Mouse (Mus musculus) liver, embryonic 14.5 days (tissue): Measurements from ENCODE around the gene Hoxd9. TPM values are rescaled to one million over a fixed set of nuclear protein-coding genes. Genes with fewer than 3 reads are reported as not detected.

Experiments used
- ATAC-seq: fragments of 200-750 bp; cut with Nextera tagmentation; 2 replicates; pipeline ENCODE4 v1.8.0; 2017; ENCODE audit warnings: moderate number of reproducible peaks, mild to moderate bottlenecking, moderate library complexity; ENCODE audit not compliant: insufficient read depth
- DNase-seq, 3 experiments: peaks; one replicate each; pipeline ENCODE4 v3.0.0-alpha.2; 2012 to 2013; ENCODE audit warnings: low read depth in 3 of 3, low spot score in 3 of 3
- H3K27ac ChIP-seq: fragments of 300-500 bp; sonication (generic); 2 replicates; pipeline ENCODE4 v1.5.1; 2014; ENCODE audit warnings: moderate library complexity, mild to moderate bottlenecking, control low read depth, inconsistent platforms
- H3K27me3 ChIP-seq: fragments of 300-500 bp; sonication (generic); 2 replicates; pipeline ENCODE4 v1.6.1; 2014; ENCODE audit warnings: mild to moderate bottlenecking, low read length, moderate library complexity; ENCODE audit not compliant: control insufficient read depth, insufficient read depth
- H3K36me3 ChIP-seq: fragments of 300-500 bp; sonication (generic); replicated peaks from 2 replicates; pipeline ENCODE4 v1.6.1; 2014; ENCODE audit warnings: low read depth; ENCODE audit not compliant: control insufficient read depth, insufficient read depth
- H3K4me1 ChIP-seq, 2 experiments: fragments of 200-500 bp in 1 of 2; fragments of 300-500 bp in 1 of 2; sonication (generic) in 1 of 2; replicated peaks; 2 replicates each; pipeline ENCODE4 v1.6.1; 2012 to 2014; ENCODE audit warnings: antibody characterized with exemption in 1 of 2, inconsistent platforms in 1 of 2, low read length in 1 of 2; ENCODE audit not compliant: control insufficient read depth in 2 of 2, insufficient read depth in 2 of 2
- H3K4me2 ChIP-seq: fragments of 300-500 bp; sonication (generic); 2 replicates; pipeline ENCODE4 v1.6.1; 2014; ENCODE audit warnings: low read depth, mild to moderate bottlenecking, control low read depth, moderate library complexity
- H3K4me3 ChIP-seq, 2 experiments: fragments of 200-500 bp in 1 of 2; fragments of 300-500 bp in 1 of 2; sonication (generic) in 1 of 2; 2 replicates each; pipeline ENCODE4 v1.5.1; 2012 to 2014; ENCODE audit warnings: low read depth in 2 of 2, low read length in 2 of 2, mild to moderate bottlenecking in 2 of 2, control low read depth in 1 of 2, inconsistent platforms in 1 of 2, moderate library complexity in 1 of 2; ENCODE audit not compliant: insufficient read depth in 1 of 2
- H3K9ac ChIP-seq: fragments of 300-500 bp; sonication (generic); replicated peaks from 2 replicates; pipeline ENCODE4 v1.6.1; 2014; ENCODE audit warnings: mild to moderate bottlenecking, control low read depth, moderate library complexity
- H3K9me3 ChIP-seq: fragments of 300-500 bp; sonication (generic); 2 replicates; pipeline ENCODE4 v1.6.1; 2016; ENCODE audit warnings: low read length, mixed read lengths; ENCODE audit not compliant: control insufficient read depth
- CTCF ChIP-seq: IDR thresholded peaks from 2 replicates; pipeline ENCODE4 v1.5.1; 2016; ENCODE audit warnings: antibody characterized with exemption, low read depth, control low read depth
- EP300 ChIP-seq: IDR thresholded peaks from 2 replicates; pipeline ENCODE4 v1.6.1; 2016; ENCODE audit warnings: antibody characterized with exemption, low read depth
- WGBS: fragments of 180-500 bp; shearing (Covaris S2); extraction: QIAGEN DNeasy Blood & Tissue Kit; methylation state at CpG from one replicate; pipeline ENCODE4 v1.1.7; 2014; ENCODE audit not compliant: insufficient replicate concordance; 5-methylcytosine and 5-hydroxymethylcytosine counted together
- polyA plus RNA-seq, 2 experiments: library from polyadenylated mRNA; depleted of rRNA in 1 of 2; stranded (reverse) in 1 of 2; unstranded in 1 of 2; fragments of >200 nt; fragmentation: Nextera tagmentation in 1 of 2; extraction: Ambion mirVana in 1 of 2; gene quantifications; 2 replicates each; pipeline versions ENCODE4 v1.2.1 to v1.2.3; 2012 to 2014

Hoxd9 gene
- polyA plus RNA-seq, 2 experiments: 0.03 TPM; not detected in 1

GRCm38 (mm10) chr2:74689574-74690337 is 7.8 kb upstream of the Hoxd9 start:
- H3K4me3 ChIP-seq: no peak overlapping the region
- no peak overlapping the region for H3K4me2 ChIP-seq
- no peak overlapping the region for H3K9ac ChIP-seq
- no peaks in the 10 kb centered on the region for H3K4me1 ChIP-seq
- ATAC-seq: no peak
- DNase-seq: no peak
- H3K27me3 ChIP-seq: peaks cover 97% of the 10 kb centered on the region
- WGBS: 1% methylated on average over 24 of the region's 24 CpGs
- TF ChIP-seq CTCF: no peak
- H3K36me3 ChIP-seq: no peaks in the 10 kb centered on the region
- no peak overlapping the region for H3K27ac ChIP-seq
- H3K9me3 ChIP-seq: no peaks in the 10 kb centered on the region

GRCm38 (mm10) chr2:74690338-74690716 is 7.2 kb upstream of the Hoxd9 start:
- no peak for DNase-seq
- TF ChIP-seq EP300: no peak
- no peak for TF ChIP-seq CTCF
- Histone ChIP-seq H3K4me1 (no peaks in the 10 kb centered on the region), H3K9me3 (no peaks in the 10 kb centered on the region), H3K36me3 (no peaks in the 10 kb centered on the region), H3K4me3 (no peak overlapping the region), H3K27me3 (peaks cover 97% of the 10 kb centered on the region), H3K9ac (no peak overlapping the region), H3K27ac (no peak overlapping the region), H3K4me2 (no peak overlapping the region)
- WGBS: 5% methylated on average over 8 of the region's 8 CpGs
- ATAC-seq: no peak

GRCm38 (mm10) chr2:74691022-74691951 is 6.2 kb upstream of the Hoxd9 start, which contains the start of gene Hoxd10:
Hoxd10 (plus strand) TSS chr2:74691924.
- no peak for TF ChIP-seq EP300
- no peak for TF ChIP-seq CTCF
- no peaks in the 10 kb centered on the region for H3K9me3 ChIP-seq
- no peak for DNase-seq
- H3K36me3 ChIP-seq: no peaks in the 10 kb centered on the region
- no peak within 1 kb of the TSS for H3K4me2 ChIP-seq
- H3K4me3 ChIP-seq: no peak within 1 kb of the TSS
- 1% methylated on average over 56 of the region's 56 CpGs for WGBS
- no peak within 1 kb of the TSS for H3K9ac ChIP-seq
- H3K4me1 ChIP-seq: no peaks in the 10 kb centered on the region
- no peak for ATAC-seq
- H3K27ac ChIP-seq: no peak within 1 kb of the TSS
- H3K27me3 ChIP-seq: peaks cover 100% of the 10 kb centered on the region

GRCm38 (mm10) chr2:74691995-74692807 is 5.3 kb upstream of the Hoxd9 start:
- no peak overlapping the region for H3K4me3 ChIP-seq
- no peak overlapping the region for H3K9ac ChIP-seq
- DNase-seq (no peak), ATAC-seq (no peak)
- no peaks in the 10 kb centered on the region for H3K4me1 ChIP-seq
- peaks cover 100% of the 10 kb centered on the region for H3K27me3 ChIP-seq
- H3K9me3 ChIP-seq: no peaks in the 10 kb centered on the region
- H3K27ac ChIP-seq: no peak overlapping the region
- H3K4me2 ChIP-seq: no peak overlapping the region
- no peak for TF ChIP-seq CTCF
- TF ChIP-seq EP300: no peak
- WGBS: 4% methylated on average over 35 of the region's 35 CpGs
- H3K36me3 ChIP-seq: no peaks in the 10 kb centered on the region
